Mouse (Mus musculus) 3T3-L1 (cell line): ENCODE measurements around the gene Dbf4.
A peak's percentile ranks its signal among the peaks of the same experiment; 100 is the strongest.

ENCODE experiments used
- DNase-seq: peaks from one replicate; pipeline ENCODE4 v3.0.0-alpha.2; 2015; ENCODE audit warnings: low read depth, low spot score

The Dbf4 gene

GRCm38 (mm10) chr5:8366771-8367613 lies 55.5 kb downstream of the Dbf4 start:
- no peak for DNase-seq

DNA sequence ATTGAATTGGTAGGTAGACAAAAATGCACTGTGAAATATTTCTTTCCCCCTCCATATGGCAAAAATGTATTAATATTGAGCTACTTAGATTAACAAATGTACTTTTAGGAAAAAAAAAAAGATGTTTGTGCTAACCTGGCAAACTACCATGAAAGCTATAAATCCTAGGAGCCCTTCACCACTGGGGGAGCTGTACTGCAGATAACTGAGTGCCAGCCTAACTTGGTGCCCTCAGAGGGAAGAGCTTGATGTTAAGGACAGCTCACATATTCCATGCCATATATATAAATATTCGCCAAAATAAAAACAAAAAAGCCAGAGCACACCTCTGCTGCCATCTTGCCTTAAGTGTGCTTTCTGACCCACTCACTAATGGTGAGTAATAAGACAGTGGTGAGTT lies 60.2 kb downstream of the Dbf4 start:
- DNase-seq, result peak; percentile 68

- no peak for DNase-seq
These were observed 64.8 kb downstream of the Dbf4 start for GRCm38 (mm10) chr5:8357677-8358076.

GRCm38 (mm10) chr5:8356885-8357651 lies 65.4 kb downstream of the Dbf4 start:
- DNase-seq, result peak; percentile 89

- peak; percentile 95 for DNase-seq
These were observed 66.2 kb downstream of the Dbf4 start for GRCm38 (mm10) chr5:8356326-8356725.

GRCm38 (mm10) chr5:8349557-8349956 lies 73.0 kb downstream of the Dbf4 start:
- DNase-seq, result no peak
